Mouse (Mus musculus) ovary, adult 18-20 months (tissue): Measurements from ENCODE around the gene Mas1.

Experiments used
- DNase-seq: peaks from one replicate; pipeline ENCODE4 v3.0.0; 2022; ENCODE audit warnings: low spot score, mixed read lengths

The Mas1 gene

GRCm38 (mm10) chr17:12830351-12830750 is 37.6 kb downstream of the Mas1 start:
- no peak for DNase-seq

GRCm38 (mm10) chr17:12815885-12816284 is 52.1 kb downstream of the Mas1 start:
- DNase-seq = no peak

- no peak for DNase-seq
These were observed 53.4 kb downstream of the Mas1 start for GRCm38 (mm10) chr17:12814502-12814901.

- DNase-seq = no peak
These were observed 57.0 kb downstream of the Mas1 start for GRCm38 (mm10) chr17:12810973-12811303.

GRCm38 (mm10) chr17:12810103-12810972 is 57.6 kb downstream of the Mas1 start:
- peak; percentile 61 for DNase-seq

GRCm38 (mm10) chr17:12808851-12809250 is 59.1 kb downstream of the Mas1 start:
- no peak for DNase-seq

GRCm38 (mm10) chr17:12804584-12805445 is 63.1 kb downstream of the Mas1 start:
- no peak for DNase-seq

GRCm38 (mm10) chr17:12801861-12802540 is 65.9 kb downstream of the Mas1 start:
- no peak for DNase-seq

GRCm38 (mm10) chr17:12799368-12800275 is 68.3 kb downstream of the Mas1 start:
- DNase-seq = peak; percentile 66

GRCm38 (mm10) chr17:12798571-12798970 is 69.4 kb downstream of the Mas1 start:
- no peak for DNase-seq

GRCm38 (mm10) chr17:12797427-12798029 is 70.4 kb downstream of the Mas1 start:
- no peak for DNase-seq

GRCm38 (mm10) chr17:12796633-12797032 is 71.3 kb downstream of the Mas1 start:
- no peak for DNase-seq

- peak; percentile 69 for DNase-seq
These were observed 74.1 kb downstream of the Mas1 start for GRCm38 (mm10) chr17:12793660-12794406.

GRCm38 (mm10) chr17:12792422-12793206 is 75.3 kb downstream of the Mas1 start:
- peak; percentile 61 for DNase-seq

GRCm38 (mm10) chr17:12791420-12791819 is 76.5 kb downstream of the Mas1 start:
- no peak for DNase-seq

GRCm38 (mm10) chr17:12791079-12791406 is 76.9 kb downstream of the Mas1 start:
- no peak for DNase-seq
